Mouse (Mus musculus) gastrocnemius, postnatal 10 days (tissue): ENCODE results near the gene Ccdc9b. TPM values are rescaled to one million over a fixed set of nuclear protein-coding genes. Genes with fewer than 3 reads are reported as not detected.

Source experiments
- DNase-seq: peaks from one replicate; pipeline ENCODE4 v3.0.0; 2021; ENCODE audit warnings: mixed read lengths
- total RNA-seq, 2 experiments: library from RNA; stranded (reverse); gene quantifications; 2 replicates each; pipeline ENCODE4 v1.2.3; 2021

Gene Ccdc9b
- total RNA-seq, 2 experiments from 2014 or later = 5.7 to 8.5 TPM

- DNase-seq = peak; percentile 69
Measured at GRCm38 (mm10) chr2:118711038-118711494, 51.4 kb downstream of the Ccdc9b start.

- DNase-seq = no peak
Measured at GRCm38 (mm10) chr2:118709655-118710221, 52.7 kb downstream of the Ccdc9b start.

DNA sequence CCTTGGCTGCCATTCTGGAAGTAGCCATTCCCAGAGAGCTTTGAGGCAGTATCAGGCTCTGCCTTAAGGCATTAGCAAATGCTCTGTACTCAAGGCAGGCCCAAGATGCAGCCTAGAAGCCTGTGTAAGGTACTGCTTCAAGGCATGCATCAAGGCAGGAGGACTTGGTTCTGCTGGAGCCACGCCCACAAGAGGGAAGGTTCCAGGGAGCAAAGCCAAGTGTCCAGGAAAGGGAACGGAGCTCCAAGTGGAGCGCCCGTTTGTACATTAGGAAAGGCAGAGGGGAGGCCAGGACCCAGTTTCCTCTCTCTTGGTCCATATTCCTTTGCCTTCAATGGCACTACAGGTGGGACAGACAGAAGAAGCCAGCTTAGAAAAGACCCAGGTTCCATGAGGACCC lies 54.0 kb downstream of the Ccdc9b start:
- no peak for DNase-seq

DNA sequence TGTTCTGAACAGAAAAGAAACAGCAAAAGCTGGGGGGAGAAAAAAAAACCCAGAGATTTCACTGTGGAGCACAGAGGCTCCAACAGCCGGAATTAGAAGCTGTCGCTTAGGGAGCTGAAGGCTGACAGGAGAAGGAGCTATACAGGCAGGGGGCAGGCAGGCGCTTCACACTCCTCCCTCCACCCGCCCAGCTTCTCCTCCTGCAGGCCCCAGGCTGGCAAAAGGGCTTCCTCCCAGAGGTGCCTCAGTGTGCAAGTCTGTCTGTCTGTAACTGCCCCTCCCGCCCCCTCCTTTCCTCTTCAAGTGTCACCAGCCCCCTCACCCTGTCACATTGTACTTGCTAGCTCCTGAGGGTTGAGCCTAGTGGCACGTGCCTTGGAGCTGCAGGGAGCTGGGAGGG lies 56.0 kb downstream of the Ccdc9b start:
- DNase-seq = no peak

Other genes with a start within 250 kb of the Ccdc9b start
- 10 to 100 TPM; 14.5 to 15.7 TPM for gene Bmf, start 213.0 kb downstream of the Ccdc9b start, total RNA-seq
- gene Bub1b, start 164.4 kb downstream of the Ccdc9b start, total RNA-seq = 10 to 100 TPM in 1 of 2 experiments, 1 to 10 TPM in 1; 9.2 to 15.6 TPM
- under 1 TPM; 0.33 to 0.43 TPM for gene Pak6, start 99.4 kb downstream of the Ccdc9b start, total RNA-seq
- under 1 TPM in 1 of 2 experiments, not detected in 1; 0.09 TPM for gene Ankrd63, start 58.7 kb downstream of the Ccdc9b start, total RNA-seq
- 1 to 10 TPM in 1 of 2 experiments, under 1 TPM in 1; 0.40 to 1.1 TPM for gene Plcb2, start 34.2 kb downstream of the Ccdc9b start, total RNA-seq
- 1 to 10 TPM; 6.0 to 8.6 TPM for gene Inafm2, start 16.9 kb downstream of the Ccdc9b start, total RNA-seq
- not detected for gene Phgr1, start 10.1 kb upstream of the Ccdc9b start, total RNA-seq
- gene Disp2, start 17.1 kb upstream of the Ccdc9b start, total RNA-seq = under 1 TPM; 0.34 to 0.35 TPM
- gene Knstrn, start 51.3 kb upstream of the Ccdc9b start, total RNA-seq = 10 to 100 TPM in 1 of 2 experiments, 1 to 10 TPM in 1; 9.4 to 10.0 TPM
- 10 to 100 TPM; 57.9 to 75.4 TPM for gene Ivd, start 99.3 kb upstream of the Ccdc9b start, total RNA-seq
- 1 to 10 TPM; 4.8 to 7.4 TPM for gene Bahd1, start 137.7 kb upstream of the Ccdc9b start, total RNA-seq
- gene Chst14, start 163.8 kb upstream of the Ccdc9b start, total RNA-seq = 10 to 100 TPM in 1 of 2 experiments, 1 to 10 TPM in 1; 9.8 to 11.3 TPM